13 mouse cellular contexts compared by ENCODE assay signal in the genomic region with DNA sequence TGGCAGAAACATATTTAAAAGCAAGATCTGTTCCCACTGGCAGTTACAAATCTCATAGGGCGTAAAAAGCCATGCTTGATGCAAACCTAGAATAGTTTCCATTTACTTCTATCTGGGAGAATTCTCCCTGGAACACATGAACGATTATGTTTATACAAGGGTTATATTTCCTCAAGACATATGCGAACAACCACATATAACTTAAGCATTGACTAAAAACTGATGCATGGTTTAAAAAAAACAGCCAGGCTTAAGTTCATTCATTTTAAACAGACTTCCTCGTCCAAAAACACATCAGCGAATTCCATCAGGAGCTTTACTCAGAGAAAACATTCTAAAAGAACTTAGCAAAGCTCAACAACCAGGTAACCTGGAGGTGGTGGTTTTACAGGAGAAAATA. TPM values are rescaled to one million over a fixed set of nuclear protein-coding genes. Genes with fewer than 3 reads are reported as not detected.
DNase-seq lines count a peak whose midpoint lies in the region; ATAC-seq and TF ChIP-seq lines count a peak whose summit lies in the region.
"Had no signal": no experiment of that assay in that cellular context is flagged by ENCODE, and none has a peak within 500 bp of the region (broad histone marks: within the 10 kb centered on the region; RNA-seq: fewer than 3 reads in every experiment).

No protein-coding gene starts in this region.

- TF ChIP-seq CTCF in lung, embryonic 14.5 days (IDR thresholded peaks at IDR 0.05; ENCODE audit: low read depth), result no peak
- no peak for TF ChIP-seq CTCF in embryonic fibroblast, embryonic 13.5 days (IDR thresholded peaks at IDR 0.05; ENCODE audit: borderline replicate concordance, insufficient read depth, low read length)

- DNase-seq in heart, adult 8-10 months (ENCODE audit: low spot score), result no peak
- no peak for DNase-seq in lung, embryonic 14.5 days
- no peak for DNase-seq in lung, postnatal 36 days
- no peak for DNase-seq in spleen, postnatal 36 days (ENCODE audit: low spot score in 2 of 2)
- DNase-seq: cerebellum, adult 9-10 months; kidney, postnatal 25 days; thymus, postnatal 36 days had no signal

- peak overlapping the region; percentile 66; the same call in 1 of the 2 replicates for H3K9ac ChIP-seq in heart, embryonic 14.5 days (ENCODE audit: low read length)
- 0 out of 2 replicates have a peak overlapping the region, but pooled peaks have one; percentile 27 for H3K9ac ChIP-seq in lung, embryonic 14.5 days
- no peak overlapping the region; the same call in 1 of the 2 replicates for H3K9ac ChIP-seq in stomach, embryonic 16.5 days (ENCODE audit: low read length)
- H3K9ac ChIP-seq: liver, embryonic 15.5 days had no signal

- H3K9me3 ChIP-seq in heart, embryonic 14.5 days (ENCODE audit: control insufficient read depth, low read length), result no peaks in the 10 kb centered on the region
- no peaks in the 10 kb centered on the region for H3K9me3 ChIP-seq in lung, embryonic 14.5 days (ENCODE audit: low read depth, low read length)
- no peaks in the 10 kb centered on the region for H3K9me3 ChIP-seq in stomach, embryonic 16.5 days (replicated peaks; ENCODE audit: control insufficient read depth, low read length)
- H3K9me3 ChIP-seq: liver, embryonic 15.5 days; midbrain, embryonic 10.5 days had no signal

- 78% methylated on average over 5 of the region's 5 CpGs for WGBS in heart, embryonic 14.5 days
- WGBS in lung, embryonic 14.5 days, result 44% methylated on average over 5 of the region's 5 CpGs
- WGBS in stomach, embryonic 16.5 days, result 41% methylated on average over 5 of the region's 5 CpGs

- H3K4me1 ChIP-seq in heart, embryonic 14.5 days (ENCODE audit: control insufficient read depth in 2 of 2, insufficient read depth in 2 of 2, low read length in 2 of 2), result peaks cover 13 to 40% of the 10 kb centered on the region in 2 experiments
- H3K4me1 ChIP-seq in lung, embryonic 14.5 days (ENCODE audit: insufficient read depth), result peaks cover 20% of the 10 kb centered on the region
- H3K4me1 ChIP-seq in embryonic fibroblast, embryonic 13.5 days (ENCODE audit: control insufficient read depth, insufficient read depth, low read length), result peaks cover 12% of the 10 kb centered on the region
- peaks cover 28% of the 10 kb centered on the region for H3K4me1 ChIP-seq in stomach, embryonic 16.5 days (ENCODE audit: control insufficient read depth, insufficient read depth, low read length)

- peaks cover 86% of the 10 kb centered on the region for H3K36me3 ChIP-seq in heart, embryonic 14.5 days (ENCODE audit: control insufficient read depth, insufficient read depth, low read length)
- peaks cover 85% of the 10 kb centered on the region for H3K36me3 ChIP-seq in lung, embryonic 14.5 days (ENCODE audit: insufficient read depth)
- H3K36me3 ChIP-seq in stomach, embryonic 16.5 days (ENCODE audit: control insufficient read depth, insufficient read depth, low read length), result no peaks in the 10 kb centered on the region

- peak overlapping the region; percentile 69 to 89 for H3K27ac ChIP-seq in heart, embryonic 14.5 days (replicated peaks in 1 of 2; ENCODE audit: control insufficient read depth in 1 of 2, insufficient read depth in 1 of 2, low read depth in 2 of 2, low read length in 2 of 2)
- H3K27ac ChIP-seq in lung, embryonic 14.5 days (ENCODE audit: low read depth), result peak overlapping the region; percentile 91
- peak overlapping the region; percentile 87 for H3K27ac ChIP-seq in embryonic fibroblast, embryonic 13.5 days (ENCODE audit: insufficient read depth, low read length)
- H3K27ac ChIP-seq in stomach, embryonic 16.5 days (ENCODE audit: low read length), result peak overlapping the region; percentile 93
- H3K27ac ChIP-seq: liver, embryonic 15.5 days had no signal

- TF ChIP-seq POLR2A in embryonic fibroblast, embryonic 13.5 days (IDR thresholded peaks at IDR 0.05; ENCODE audit: low read depth, low read length), result no peak

- no peak overlapping the region for H3K4me2 ChIP-seq in heart, embryonic 14.5 days (ENCODE audit: low read length)
- H3K4me2 ChIP-seq in lung, embryonic 14.5 days, result no peak overlapping the region
- H3K4me2 ChIP-seq in stomach, embryonic 16.5 days (ENCODE audit: low read depth, low read length), result no peak overlapping the region
- H3K4me2 ChIP-seq: liver, embryonic 15.5 days had no signal

- no peak overlapping the region for H3K4me3 ChIP-seq in heart, embryonic 14.5 days (ENCODE audit: control insufficient read depth in 1 of 2, insufficient read depth in 1 of 2, low read depth in 1 of 2, low read length in 2 of 2)
- no peak overlapping the region for H3K4me3 ChIP-seq in lung, embryonic 14.5 days (ENCODE audit: low read depth, low read length)
- H3K4me3 ChIP-seq in embryonic fibroblast, embryonic 13.5 days (ENCODE audit: insufficient read depth, low read length), result no peak overlapping the region
- no peak overlapping the region for H3K4me3 ChIP-seq in stomach, embryonic 16.5 days (replicated peaks; ENCODE audit: low read length)
- H3K4me3 ChIP-seq: liver, embryonic 15.5 days; midbrain, embryonic 10.5 days had no signal

- ATAC-seq in heart, embryonic 14.5 days (ENCODE audit: insufficient number of reproducible peaks, insufficient read depth, low FRiP score, low read depth), result no peak
- no peak for ATAC-seq in lung, embryonic 14.5 days (ENCODE audit: insufficient read depth)
- no peak for ATAC-seq in stomach, embryonic 16.5 days (ENCODE audit: insufficient read depth, low FRiP score)
- ATAC-seq: CD4-positive, CD25-positive, alpha-beta regulatory T cell, adult 4 months had no signal

- H3K27me3 ChIP-seq in heart, embryonic 14.5 days (ENCODE audit: control insufficient read depth, insufficient read depth, low read length), result no peaks in the 10 kb centered on the region
- H3K27me3 ChIP-seq in lung, embryonic 14.5 days (ENCODE audit: insufficient read depth, low read length), result no peaks in the 10 kb centered on the region
- H3K27me3 ChIP-seq in stomach, embryonic 16.5 days (ENCODE audit: control insufficient read depth, insufficient read depth, low read length), result no peaks in the 10 kb centered on the region
- H3K27me3 ChIP-seq: liver, embryonic 15.5 days had no signal

RNA-seq across cellular contexts. Expression of a gene that starts 49.9 kb away (rescaled TPM):
- polyA plus RNA-seq in heart, embryonic 14.5 days (2014; fragmentation: Nextera tagmentation; extraction: Ambion mirVana), result 114 and 117 TPM in 2 replicates
- total RNA-seq in heart, adult 8-10 months (2022), result 1 to 10 TPM in 2 of 4 experiments, under 1 TPM in 2; 0.66 to 1.2 (median 0.93) TPM
- polyA plus RNA-seq in lung, embryonic 14.5 days (2014; fragmentation: Nextera tagmentation; extraction: Ambion mirVana), result 13.1 and 13.4 TPM in 2 replicates
- 1.6 TPM in 2 replicates for polyA plus RNA-seq in embryonic fibroblast, embryonic 13.5 days (2011; ENCODE audit: insufficient read length, low read depth, missing spikeins)
- 48.7 and 49.1 TPM in 2 replicates for polyA plus RNA-seq in stomach, embryonic 16.5 days (2015; fragmentation: Nextera tagmentation; extraction: Ambion mirVana)
